Mouse (Mus musculus): ENCODE data around the gene 2310033P09Rik.

- peak; percentile 95 for TF ChIP-seq CTCF (IDR thresholded peaks at IDR 0.05; ENCODE audit: low read depth)
- no peak for TF ChIP-seq EP300 (IDR thresholded peaks at IDR 0.05; ENCODE audit: low read depth)
Measured at GRCm38 (mm10) chr11:59183821-59184220, 24.3 kb upstream of the 2310033P09Rik start.

Measured in liver, embryonic 14.5 days (tissue).